Mouse (Mus musculus) forebrain, embryonic 11.5 days (tissue): ENCODE measurements around the gene Acbd6. TPM values are rescaled to one million over a fixed set of nuclear protein-coding genes. Genes with fewer than 3 reads are reported as not detected.
A peak's percentile ranks its signal among the peaks of the same experiment; 100 is the strongest.

Source experiments
- ATAC-seq: fragments of 200-750 bp; cut with Nextera tagmentation; replicated peaks from 2 replicates; pipeline ENCODE4 v1.8.0; 2017; ENCODE audit warnings: moderate TSS enrichment; ENCODE audit not compliant: low FRiP score
- DNase-seq: peaks from one replicate; pipeline ENCODE4 v3.0.0-alpha.2; 2017; ENCODE audit warnings: low spot score
- H3K27ac ChIP-seq: fragments of 300-500 bp; sonication (generic); 2 replicates; pipeline ENCODE4 v1.5.1; 2014; ENCODE audit warnings: low read depth, low read length
- H3K27me3 ChIP-seq: fragments of 300-500 bp; sonication (generic); 2 replicates; pipeline ENCODE4 v1.6.1; 2014; ENCODE audit warnings: mild to moderate bottlenecking, low read length, mixed read lengths; ENCODE audit not compliant: control insufficient read depth, insufficient read depth
- H3K36me3 ChIP-seq: fragments of 300-500 bp; sonication (generic); 2 replicates; pipeline ENCODE4 v1.6.1; 2014; ENCODE audit warnings: mild to moderate bottlenecking, low read length, moderate library complexity, mixed read lengths; ENCODE audit not compliant: control insufficient read depth, insufficient read depth
- H3K4me1 ChIP-seq: fragments of 300-500 bp; sonication (generic); replicated peaks from 2 replicates; pipeline ENCODE4 v1.6.1; 2014; ENCODE audit warnings: low read length, mixed read lengths; ENCODE audit not compliant: control insufficient read depth, insufficient read depth
- H3K4me2 ChIP-seq: fragments of 300-500 bp; sonication (generic); 2 replicates; pipeline ENCODE4 v1.6.1; 2014; ENCODE audit warnings: low read depth, mild to moderate bottlenecking, low read length, moderate library complexity, mixed read lengths; ENCODE audit not compliant: severe bottlenecking
- H3K4me3 ChIP-seq: fragments of 300-500 bp; sonication (generic); 2 replicates; pipeline ENCODE4 v1.5.1; 2014; ENCODE audit warnings: low read depth, low read length
- H3K9ac ChIP-seq: fragments of 300-500 bp; sonication (generic); 2 replicates; pipeline ENCODE4 v1.6.1; 2014; ENCODE audit warnings: low read length
- H3K9me3 ChIP-seq: fragments of 300-500 bp; sonication (generic); 2 replicates; pipeline ENCODE4 v1.6.1; 2016; ENCODE audit warnings: low read length, mixed read lengths; ENCODE audit not compliant: control insufficient read depth
- WGBS: fragments of 180-500 bp; shearing (Covaris S2); extraction: QIAGEN DNeasy Blood & Tissue Kit; methylation state at CpG from one replicate; pipeline ENCODE4 v1.1.7; 2014; 5-methylcytosine and 5-hydroxymethylcytosine counted together
- polyA plus RNA-seq: library from polyadenylated mRNA; unstranded; fragments of >200 nt; fragmentation: Nextera tagmentation; extraction: Ambion mirVana; gene quantifications from 2 replicates; pipeline ENCODE4 v1.2.1, GENCODE M21; 2014

Acbd6 gene
- polyA plus RNA-seq: 80.5 and 87.8 TPM in 2 replicates

DNA sequence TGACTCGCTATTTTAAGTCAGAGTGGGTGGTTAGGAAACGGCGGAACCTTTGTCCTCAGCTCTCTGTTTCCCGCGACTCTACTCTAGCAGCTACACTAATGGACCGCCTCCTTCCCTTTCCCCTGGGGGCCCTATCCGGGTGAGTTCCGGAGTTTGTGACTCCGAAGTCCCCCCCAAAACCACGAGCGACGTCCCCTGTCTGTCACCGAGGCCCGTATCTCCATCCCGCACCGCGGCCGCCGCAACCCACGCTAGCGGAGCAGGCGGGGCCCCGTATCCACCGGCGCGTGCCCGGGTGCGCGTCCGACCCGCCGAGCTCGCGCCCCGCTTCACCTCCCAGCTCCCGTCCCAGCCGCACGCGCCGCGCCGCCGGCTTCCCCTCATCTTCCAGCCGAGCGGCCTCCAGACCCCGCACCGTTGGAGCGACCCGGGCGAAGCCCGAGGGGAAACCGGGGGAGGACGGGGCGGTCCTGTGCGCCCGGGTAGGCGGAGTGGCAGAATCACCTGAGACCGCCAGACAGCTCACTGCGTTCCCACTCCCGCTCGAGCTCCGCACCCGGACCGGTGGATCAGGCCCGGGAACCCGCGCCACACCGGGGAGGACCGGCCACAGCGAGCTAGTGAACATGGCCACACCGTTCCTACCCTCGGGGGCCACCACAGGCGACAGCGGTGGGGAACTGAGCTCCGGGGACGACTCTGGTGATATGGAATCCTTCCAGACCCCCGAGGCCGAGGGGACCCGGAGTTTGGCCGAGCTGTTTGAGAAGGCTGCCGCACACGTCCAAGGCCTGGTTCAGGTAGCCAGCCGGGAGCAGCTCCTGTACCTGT lies at the start of gene Acbd6:
Gene Acbd6 (plus strand): TSS at position 109 of the 831 bp plus-strand sequence.
- H3K4me2 ChIP-seq: peak within 1 kb of the TSS; percentile 49
- H3K4me1 ChIP-seq: peaks cover 4% of the 10 kb centered on the region; the same call in 1 of the 2 replicates
- peak within 1 kb of the TSS; percentile 85 for H3K9ac ChIP-seq
- no peaks in the 10 kb centered on the region for H3K9me3 ChIP-seq
- WGBS: under 1% methylated on average over 61 of the region's 83 CpGs
- H3K27ac ChIP-seq: peak within 1 kb of the TSS; percentile 51
- DNase-seq (peak; percentile 86), ATAC-seq (peak; percentile 90)
- H3K36me3 ChIP-seq: no peaks in the 10 kb centered on the region
- peak within 1 kb of the TSS; percentile 65 for H3K4me3 ChIP-seq
- H3K27me3 ChIP-seq: no peaks in the 10 kb centered on the region

DNA sequence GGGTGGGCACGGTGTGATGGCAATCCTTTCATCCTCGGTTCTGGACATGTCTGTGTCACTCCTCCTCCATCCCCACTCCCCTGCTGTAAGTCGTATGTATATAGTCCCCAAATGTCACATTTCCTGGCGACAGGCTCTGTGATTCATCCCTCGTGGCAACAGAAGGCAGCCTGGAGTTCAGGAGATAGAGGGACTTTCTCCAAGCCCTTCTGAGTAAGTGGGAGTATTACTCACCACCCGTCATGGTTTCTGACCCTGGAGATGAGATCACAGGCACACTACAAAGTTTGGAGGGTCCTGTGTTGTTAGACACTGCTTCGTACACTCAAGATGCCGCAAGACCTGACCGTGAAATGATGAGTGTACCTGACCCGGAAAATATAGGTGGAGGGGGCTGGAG lies 47.7 kb upstream of the Acbd6 start:
- Histone ChIP-seq H3K4me3 (no peak overlapping the region), H3K27ac (no peak overlapping the region), H3K9ac (no peak overlapping the region), H3K9me3 (no peaks in the 10 kb centered on the region), H3K4me2 (no peak overlapping the region), H3K36me3 (no peaks in the 10 kb centered on the region), H3K27me3 (no peaks in the 10 kb centered on the region), H3K4me1 (no peaks in the 10 kb centered on the region)
- DNase-seq (no peak), ATAC-seq (no peak)
- 82% methylated on average over 10 of the region's 10 CpGs for WGBS

DNA sequence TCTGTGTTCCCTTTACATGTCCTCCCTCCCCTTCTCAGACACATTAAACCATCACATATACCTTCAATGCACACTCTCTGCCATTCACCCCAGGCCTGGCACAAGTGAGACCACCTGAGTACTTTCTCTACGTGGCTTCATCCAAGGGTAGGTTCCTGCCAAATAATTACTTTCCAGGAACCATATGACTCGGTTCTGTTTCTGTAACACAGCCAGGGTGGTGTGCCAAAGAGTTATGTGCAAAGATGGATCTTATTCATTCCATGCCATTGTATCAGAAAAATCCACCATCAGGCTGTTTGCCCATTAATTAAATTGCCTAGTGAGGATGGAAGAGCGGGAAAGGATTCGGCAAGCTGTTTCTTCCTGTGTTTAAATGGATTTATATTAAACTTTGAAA lies 42.1 kb upstream of the Acbd6 start:
- Histone ChIP-seq H3K9ac (no peak overlapping the region), H3K27ac (no peak overlapping the region), H3K27me3 (no peaks in the 10 kb centered on the region), H3K4me2 (no peak overlapping the region), H3K4me1 (0 out of 2 replicates have a peak, but pooled peaks cover 2% of the 10 kb centered on the region), H3K4me3 (no peak overlapping the region), H3K9me3 (no peaks in the 10 kb centered on the region; the same call in 1 of the 2 replicates), H3K36me3 (no peaks in the 10 kb centered on the region)
- no peak for ATAC-seq
- DNase-seq: no peak
- 92% methylated on average over 4 of the region's 4 CpGs for WGBS

DNA sequence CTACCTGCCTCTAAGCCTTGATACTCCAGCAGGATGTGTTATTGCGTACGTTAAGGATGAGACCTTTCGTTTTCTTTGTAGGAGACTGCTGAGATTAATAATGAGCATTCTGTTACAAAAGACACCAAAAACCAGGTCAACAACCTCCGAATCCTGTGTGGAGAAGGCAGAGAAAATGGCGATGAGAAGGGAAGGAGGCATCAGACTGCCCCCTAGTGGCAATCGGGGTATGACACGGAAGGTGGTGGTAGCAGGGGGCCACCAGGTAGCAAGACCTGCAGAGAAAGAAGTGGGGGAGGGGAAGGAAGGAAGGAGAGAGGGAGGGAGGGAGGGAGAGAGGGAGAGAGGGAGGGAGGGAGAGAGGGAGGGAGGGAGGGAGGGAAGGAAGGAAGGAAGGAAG lies 41.3 kb upstream of the Acbd6 start:
- DNase-seq: peak; percentile 84
- Histone ChIP-seq H3K36me3 (no peaks in the 10 kb centered on the region), H3K9me3 (no peaks in the 10 kb centered on the region; the same call in 1 of the 2 replicates), H3K27ac (no peak overlapping the region), H3K4me3 (no peak overlapping the region), H3K9ac (no peak overlapping the region), H3K4me1 (0 out of 2 replicates have a peak, but pooled peaks cover 2% of the 10 kb centered on the region), H3K27me3 (no peaks in the 10 kb centered on the region), H3K4me2 (no peak overlapping the region)
- whole genome bisulfite sequencing: 33% methylated on average over 7 of the region's 7 CpGs
- no peak for ATAC-seq

- 27% methylated on average over 5 of the region's 5 CpGs for WGBS
- H3K4me3 ChIP-seq: no peak overlapping the region
Measured at GRCm38 (mm10) chr1:155517060-155517459, 40.9 kb upstream of the Acbd6 start.

DNA sequence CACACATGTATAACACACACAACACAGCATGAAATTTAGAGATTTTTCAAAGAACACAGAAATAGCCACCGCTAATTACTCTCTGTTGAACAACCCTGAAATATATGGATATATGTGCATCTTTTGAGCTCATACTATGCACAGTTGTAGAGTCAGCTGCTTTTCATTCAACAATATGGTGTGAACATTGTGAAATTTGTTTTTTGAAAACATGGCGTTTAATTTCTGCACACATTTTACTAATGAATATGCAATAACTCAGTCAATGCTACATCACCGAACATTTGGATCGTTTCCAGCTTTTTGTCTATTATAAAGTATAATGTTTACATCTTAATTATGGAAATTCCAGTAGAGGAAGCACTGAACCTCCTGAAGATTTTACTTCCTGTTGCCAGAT lies 37.6 kb upstream of the Acbd6 start:
- WGBS: 92% methylated on average over 4 of the region's 4 CpGs
- Histone ChIP-seq H3K27me3 (no peaks in the 10 kb centered on the region), H3K27ac (no peak overlapping the region), H3K36me3 (no peaks in the 10 kb centered on the region), H3K9me3 (no peaks in the 10 kb centered on the region; the same call in 1 of the 2 replicates), H3K4me2 (no peak overlapping the region), H3K9ac (no peak overlapping the region), H3K4me3 (no peak overlapping the region), H3K4me1 (0 out of 2 replicates have a peak, but pooled peaks cover 2% of the 10 kb centered on the region)
- DNase-seq: no peak
- no peak for ATAC-seq

More at GRCm38 (mm10) chr1:155517060-155517459, 40.9 kb upstream of the Acbd6 start:
- Histone ChIP-seq H3K9me3 (no peaks in the 10 kb centered on the region; the same call in 1 of the 2 replicates), H3K4me1 (0 out of 2 replicates have a peak, but pooled peaks cover 2% of the 10 kb centered on the region), H3K27ac (peak overlapping the region; percentile 7; the same call in 1 of the 2 replicates), H3K4me2 (no peak overlapping the region), H3K27me3 (no peaks in the 10 kb centered on the region), H3K36me3 (no peaks in the 10 kb centered on the region), H3K9ac (no peak overlapping the region)
- DNase-seq (no peak), ATAC-seq (no peak)

DNA sequence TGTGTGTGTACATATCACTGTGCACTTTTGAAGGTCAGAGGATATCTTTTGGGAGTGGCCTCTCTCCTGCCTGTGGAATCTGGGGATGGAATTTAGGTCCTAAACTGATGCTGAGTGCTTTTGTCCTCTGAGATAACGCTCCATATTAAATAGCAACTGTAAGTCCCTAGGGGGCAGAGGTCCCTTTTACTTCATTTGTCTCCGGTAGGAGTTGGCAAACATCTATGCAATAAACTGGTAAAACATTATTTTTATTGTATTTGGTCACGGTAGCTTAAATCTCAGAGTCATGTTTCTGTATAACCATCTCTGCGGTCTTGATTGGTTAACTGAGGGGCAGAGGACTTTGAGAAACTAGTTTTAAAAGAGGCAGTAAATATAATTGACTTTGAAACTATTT lies 35.4 kb upstream of the Acbd6 start:
- ATAC-seq (no peak), DNase-seq (no peak)
- peaks cover 8% of the 10 kb centered on the region for H3K4me1 ChIP-seq
- no peak overlapping the region for H3K4me2 ChIP-seq
- no peak overlapping the region for H3K9ac ChIP-seq
- H3K4me3 ChIP-seq: no peak overlapping the region
- H3K27ac ChIP-seq: no peak overlapping the region
- no peaks in the 10 kb centered on the region; the same call in 1 of the 2 replicates for H3K9me3 ChIP-seq
- 93% methylated on average over 4 of the region's 4 CpGs for WGBS
- H3K27me3 ChIP-seq: no peaks in the 10 kb centered on the region
- H3K36me3 ChIP-seq: no peaks in the 10 kb centered on the region

DNA sequence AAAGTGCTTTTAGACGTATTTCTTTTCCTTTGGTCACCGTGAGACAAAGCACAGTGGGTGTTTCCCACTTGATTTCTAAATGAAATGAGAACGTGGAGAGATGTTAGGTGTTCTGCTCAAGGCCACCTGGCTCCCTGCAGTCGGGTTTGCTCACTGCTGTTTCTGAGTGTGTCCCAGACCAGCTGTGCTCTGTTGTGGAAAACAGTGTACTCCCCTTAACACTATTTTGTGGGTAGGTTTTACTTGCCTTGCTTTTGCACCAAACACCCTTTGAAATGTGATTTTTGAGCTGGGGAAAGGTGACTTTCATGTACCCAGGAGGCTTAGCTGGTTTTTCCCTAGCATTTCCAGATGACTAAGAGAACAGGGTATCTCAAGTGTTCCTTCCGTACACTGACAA lies 31.7 kb upstream of the Acbd6 start:
- ATAC-seq: no peak
- Histone ChIP-seq H3K36me3 (no peaks in the 10 kb centered on the region), H3K27ac (no peak overlapping the region)

More for the DNA sequence above, 31.7 kb upstream of the Acbd6 start:
- no peak overlapping the region for H3K9ac ChIP-seq
- H3K4me3 ChIP-seq: no peak overlapping the region
- DNase-seq: no peak
- H3K9me3 ChIP-seq: no peaks in the 10 kb centered on the region
- peaks cover 27% of the 10 kb centered on the region for H3K4me1 ChIP-seq
- WGBS: 50% methylated on average over 5 of the region's 5 CpGs
- H3K4me2 ChIP-seq: no peak overlapping the region
- H3K27me3 ChIP-seq: no peaks in the 10 kb centered on the region
